24 mouse cellular contexts compared by ENCODE assay signal in the genomic region with DNA sequence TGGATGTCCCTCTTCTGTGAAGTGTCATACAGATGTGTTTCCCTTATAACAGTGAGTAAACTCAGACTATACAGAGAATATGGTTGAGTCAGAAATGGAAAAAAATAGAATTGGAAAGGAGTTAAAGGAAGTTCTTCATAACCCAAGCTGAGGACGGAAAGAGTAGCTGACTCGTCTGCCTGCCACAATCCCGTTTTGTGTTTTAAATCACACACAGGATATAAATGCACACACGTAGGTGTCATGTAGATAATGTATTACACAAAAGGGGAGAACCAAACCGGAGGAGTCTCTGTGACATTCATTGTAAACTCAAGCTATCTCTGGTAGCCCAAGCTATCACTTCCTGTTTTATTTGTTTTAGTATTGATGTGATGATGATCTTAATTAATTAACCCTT.
"Had no signal": no experiment of that assay in that cellular context is flagged by ENCODE, and none has a peak within 500 bp of the region (broad histone marks: within the 10 kb centered on the region; RNA-seq: fewer than 3 reads in every experiment).

No protein-coding gene starts in this region.

- H3K4me3 ChIP-seq: heart, adult 2 months; heart, embryonic 10.5 days; heart, embryonic 12.5 days; hindbrain, embryonic 10.5 days; hindbrain, embryonic 12.5 days; intestine, embryonic 15.5 days; limb, embryonic 13.5 days; limb, embryonic 15.5 days; liver, embryonic 12.5 days had no signal

- DNase-seq: gastrocnemius, postnatal 14 days; gastrocnemius, postnatal 36 days; heart, adult 2 months; heart, postnatal 10 days; heart, postnatal 4 days; kidney, adult 18-20 months; kidney, adult 8-10 months; kidney, postnatal 10 days; kidney, postnatal 25 days; kidney, postnatal 4 days; layer of hippocampus, adult 9-11 months had no signal

- ATAC-seq: hindbrain, embryonic 16.5 days; inflammation-experienced regulatory T-cells, adult 6 months; intestine, embryonic 15.5 days; intestine, postnatal 0 days; liver, embryonic 12.5 days had no signal

- H3K27ac ChIP-seq: heart, adult 2 months; heart, embryonic 10.5 days; hindbrain, embryonic 10.5 days; hindbrain, embryonic 12.5 days; hindbrain, embryonic 14.5 days; intestine, embryonic 15.5 days; limb, embryonic 13.5 days; limb, embryonic 15.5 days; liver, embryonic 12.5 days; liver, embryonic 14.5 days had no signal
